Mouse (Mus musculus) midbrain, embryonic 13.5 days (tissue): ENCODE data around the gene Wipi1. TPM values are rescaled to one million over a fixed set of nuclear protein-coding genes. Genes with fewer than 3 reads are reported as not detected.

Experiments
- ATAC-seq: fragments of 200-750 bp; cut with Nextera tagmentation; 2 replicates; pipeline ENCODE4 v1.8.0; 2017; ENCODE audit warnings: mild to moderate bottlenecking, moderate TSS enrichment, moderate library complexity
- H3K27ac ChIP-seq: fragments of 300-500 bp; sonication (generic); 2 replicates; pipeline ENCODE4 v1.5.1; 2015; ENCODE audit warnings: inconsistent platforms, mild to moderate bottlenecking, moderate library complexity
- H3K27me3 ChIP-seq: fragments of 300-500 bp; sonication (generic); 2 replicates; pipeline ENCODE4 v1.6.1; 2015; ENCODE audit warnings: mild to moderate bottlenecking, inconsistent platforms
- H3K36me3 ChIP-seq: fragments of 300-500 bp; sonication (generic); 2 replicates; pipeline ENCODE4 v1.6.1; 2015; ENCODE audit warnings: mild to moderate bottlenecking, inconsistent platforms
- H3K4me1 ChIP-seq: fragments of 300-500 bp; sonication (generic); replicated peaks from 2 replicates; pipeline ENCODE4 v1.6.1; 2015; ENCODE audit warnings: inconsistent platforms
- H3K4me2 ChIP-seq: fragments of 300-500 bp; sonication (generic); replicated peaks from 2 replicates; pipeline ENCODE4 v1.6.1; 2015; ENCODE audit warnings: moderate library complexity, mild to moderate bottlenecking, inconsistent platforms
- H3K4me3 ChIP-seq: fragments of 300-500 bp; sonication (generic); replicated peaks from 2 replicates; pipeline ENCODE4 v1.5.1; 2015; ENCODE audit warnings: mild to moderate bottlenecking, inconsistent platforms
- H3K9ac ChIP-seq: fragments of 300-500 bp; sonication (generic); replicated peaks from 2 replicates; pipeline ENCODE4 v1.6.1; 2015; ENCODE audit warnings: mild to moderate bottlenecking, inconsistent platforms
- H3K9me3 ChIP-seq: fragments of 300-500 bp; sonication (generic); 2 replicates; pipeline ENCODE4 v1.6.1; 2016; ENCODE audit warnings: mild to moderate bottlenecking, inconsistent platforms
- WGBS: fragments of 180-500 bp; shearing (Covaris S2); methylation state at CpG from one replicate; pipeline ENCODE4 v1.1.7; 2015; 5-methylcytosine and 5-hydroxymethylcytosine counted together
- polyA plus RNA-seq: library from polyadenylated mRNA; unstranded; fragments of >200 nt; fragmentation: Nextera tagmentation; extraction: Ambion mirVana; gene quantifications from 2 replicates; pipeline ENCODE4 v1.2.1, GENCODE M21; 2015

Gene Wipi1
- polyA plus RNA-seq, 1 experiment from 2014 or later, result 12.8 TPM

DNA sequence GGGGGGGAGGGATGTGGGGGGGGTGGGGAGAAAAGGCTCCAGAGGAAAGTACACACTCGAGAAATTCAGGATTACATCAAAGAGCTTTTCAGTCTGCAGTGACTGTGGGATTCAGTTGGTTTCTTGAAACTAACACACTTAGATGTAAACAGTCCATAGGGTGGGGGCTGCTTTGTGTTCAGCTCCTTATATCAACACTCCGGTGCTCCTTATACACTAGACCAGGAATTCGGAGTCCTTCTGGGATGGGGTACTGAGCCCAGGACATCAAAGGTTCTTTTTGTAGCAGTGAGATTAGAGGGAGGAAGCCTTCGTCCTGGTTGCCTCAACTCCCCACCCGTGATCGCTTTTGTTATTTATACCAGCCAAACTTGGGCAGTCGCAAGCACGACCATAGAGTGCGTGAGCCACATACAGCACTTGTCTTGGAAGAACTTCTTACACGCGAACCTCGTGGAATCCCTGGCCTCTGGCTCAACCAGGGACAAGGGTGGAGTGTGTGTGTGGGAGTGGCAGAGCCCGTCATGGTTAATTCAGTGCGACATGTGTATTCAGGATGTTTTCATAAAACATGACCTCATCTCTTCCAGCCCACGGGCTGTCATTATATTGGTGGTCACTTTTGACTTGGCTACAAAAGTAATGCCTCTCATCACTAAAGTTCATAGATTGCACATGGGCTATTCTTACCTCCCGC lies 65.3 kb downstream of the Wipi1 start:
- 46% methylated on average over 16 of the region's 16 CpGs for WGBS
- Histone ChIP-seq H3K4me2 (no peak overlapping the region), H3K9me3 (no peaks in the 10 kb centered on the region), H3K4me1 (peaks cover 6% of the 10 kb centered on the region; the same call in 1 of the 2 replicates), H3K4me3 (no peak overlapping the region), H3K27me3 (no peaks in the 10 kb centered on the region), H3K36me3 (no peaks in the 10 kb centered on the region), H3K27ac (no peak overlapping the region), H3K9ac (no peak overlapping the region)
- ATAC-seq, result 0 out of 2 replicates have a peak, but pooled peaks have one; percentile 40

DNA sequence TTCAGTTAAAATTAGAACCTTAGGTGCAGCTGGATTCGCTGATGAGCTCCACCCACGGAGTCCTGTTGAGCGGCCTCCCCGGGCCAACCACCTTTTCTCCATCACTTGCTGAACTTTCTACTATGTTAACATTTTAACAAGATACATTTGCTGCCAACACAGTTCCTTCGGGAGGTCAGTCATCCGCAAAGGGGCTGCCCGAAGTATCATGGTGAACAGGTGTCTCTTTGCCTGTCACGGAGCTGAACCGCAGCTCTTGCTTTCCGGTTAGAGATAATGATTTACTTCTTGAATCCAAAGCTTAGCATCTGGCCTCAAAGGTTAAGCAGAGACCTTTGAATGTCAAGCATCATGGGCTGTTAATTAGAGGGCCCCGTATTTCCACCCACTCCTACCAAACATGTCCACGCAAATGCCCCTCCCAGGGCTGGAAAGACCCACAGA lies 66.0 kb downstream of the Wipi1 start:
- H3K9me3 ChIP-seq, result no peaks in the 10 kb centered on the region
- 79% methylated on average over 12 of the region's 12 CpGs for WGBS
- no peak for ATAC-seq
- no peak overlapping the region for H3K9ac ChIP-seq
- H3K27me3 ChIP-seq, result no peaks in the 10 kb centered on the region
- peaks cover 6% of the 10 kb centered on the region; the same call in 1 of the 2 replicates for H3K4me1 ChIP-seq
- H3K36me3 ChIP-seq, result no peaks in the 10 kb centered on the region
- H3K4me2 ChIP-seq, result no peak overlapping the region
- H3K4me3 ChIP-seq, result no peak overlapping the region
- no peak overlapping the region for H3K27ac ChIP-seq

DNA sequence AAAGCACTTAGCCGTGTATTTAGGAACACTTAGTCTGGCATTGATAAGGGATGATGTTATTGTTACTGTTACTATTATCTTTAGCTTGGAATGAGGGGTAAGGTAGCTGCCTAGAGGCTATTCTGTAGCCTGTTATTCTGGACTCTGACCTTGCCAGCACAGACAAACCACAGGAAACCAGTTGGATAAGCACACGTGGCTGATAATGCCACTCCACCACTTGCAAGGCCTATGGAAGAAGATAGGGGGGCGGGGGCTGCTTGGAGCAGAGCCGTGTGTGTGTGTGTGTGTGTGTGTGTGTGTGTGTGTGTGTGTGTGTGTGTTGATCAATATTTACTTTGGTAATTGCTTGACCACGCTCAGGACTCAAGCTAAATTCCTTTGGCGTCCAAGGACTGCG lies 66.5 kb downstream of the Wipi1 start:
- Histone ChIP-seq H3K4me3 (no peak overlapping the region), H3K36me3 (no peaks in the 10 kb centered on the region), H3K27ac (no peak overlapping the region), H3K9me3 (no peaks in the 10 kb centered on the region), H3K27me3 (no peaks in the 10 kb centered on the region), H3K4me2 (no peak overlapping the region), H3K4me1 (peaks cover 6% of the 10 kb centered on the region; the same call in 1 of the 2 replicates), H3K9ac (no peak overlapping the region)
- ATAC-seq, result no peak
- 75% methylated on average over 7 of the region's 7 CpGs for WGBS

DNA sequence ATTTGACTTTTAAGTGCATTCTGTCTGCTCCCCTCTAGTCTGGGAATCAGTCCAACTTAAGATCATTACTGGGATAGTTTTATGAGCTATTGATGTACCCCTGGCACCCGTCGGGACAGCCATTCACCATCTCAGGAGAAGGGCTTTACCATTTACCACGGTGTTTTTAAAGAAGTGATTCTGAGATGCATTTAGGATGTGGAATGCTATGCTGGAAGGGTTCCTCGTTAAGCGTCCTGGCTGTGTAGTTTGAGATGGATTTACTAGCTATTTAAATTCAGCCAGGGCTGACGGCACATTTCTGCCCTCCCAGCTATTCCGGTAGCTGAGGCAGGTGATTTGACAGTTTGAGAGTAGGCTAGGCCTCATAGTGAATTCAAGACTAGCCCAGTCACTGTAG lies 67.3 kb downstream of the Wipi1 start:
- Histone ChIP-seq H3K4me1 (peaks cover 7% of the 10 kb centered on the region; the same call in 1 of the 2 replicates), H3K4me2 (no peak overlapping the region), H3K36me3 (no peaks in the 10 kb centered on the region), H3K9me3 (no peaks in the 10 kb centered on the region), H3K27me3 (no peaks in the 10 kb centered on the region), H3K9ac (no peak overlapping the region), H3K4me3 (no peak overlapping the region), H3K27ac (no peak overlapping the region)
- 78% methylated on average over 7 of the region's 7 CpGs for WGBS
- ATAC-seq, result no peak

DNA sequence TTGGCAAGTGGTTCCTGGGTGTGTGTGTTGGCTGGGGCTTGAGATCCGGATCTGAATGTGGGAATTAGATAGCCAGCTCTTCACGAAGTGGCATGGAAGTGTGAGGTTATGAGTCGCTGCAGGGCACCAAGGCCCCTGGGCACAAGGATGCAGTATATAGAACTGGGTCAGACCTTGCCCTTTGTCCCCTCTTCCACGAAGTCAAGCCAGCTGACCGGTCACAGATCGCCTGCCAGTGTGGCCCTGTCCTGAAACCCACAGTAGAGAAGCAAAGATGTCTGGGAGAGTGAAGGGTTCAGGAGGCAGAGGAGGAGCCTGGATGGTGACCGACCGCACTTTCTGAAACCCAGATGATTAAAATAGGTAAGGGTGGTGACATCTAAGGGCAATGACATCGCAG lies 68.3 kb downstream of the Wipi1 start:
- H3K27me3 ChIP-seq, result no peaks in the 10 kb centered on the region
- no peaks in the 10 kb centered on the region for H3K9me3 ChIP-seq
- WGBS, result 88% methylated on average over 9 of the region's 9 CpGs
- peaks cover 12% of the 10 kb centered on the region for H3K4me1 ChIP-seq
- H3K4me2 ChIP-seq, result no peak overlapping the region
- H3K9ac ChIP-seq, result no peak overlapping the region
- no peak for ATAC-seq
- H3K36me3 ChIP-seq, result no peaks in the 10 kb centered on the region
- H3K4me3 ChIP-seq, result no peak overlapping the region
- H3K27ac ChIP-seq, result no peak overlapping the region

DNA sequence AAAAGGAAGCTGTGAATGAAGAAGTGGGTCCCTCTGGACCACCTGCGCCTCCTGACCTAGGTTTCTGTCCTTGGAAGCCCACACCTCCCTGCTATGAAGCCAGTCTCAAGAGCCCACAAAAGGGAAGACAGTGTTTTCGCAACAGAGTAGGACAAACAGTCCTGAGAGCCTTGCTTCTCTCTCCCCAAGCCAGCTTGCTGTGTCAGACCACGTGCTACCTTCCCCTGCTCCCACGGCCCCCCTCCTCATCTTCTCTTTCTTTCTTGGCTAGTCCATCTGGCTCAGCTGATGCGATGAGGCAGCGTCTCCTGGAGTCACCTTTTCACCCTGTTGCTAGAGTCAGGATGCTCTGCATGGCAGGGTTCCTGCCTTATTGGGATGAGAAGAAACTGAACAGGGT lies 72.5 kb downstream of the Wipi1 start:
- Histone ChIP-seq H3K36me3 (no peaks in the 10 kb centered on the region), H3K4me3 (no peak overlapping the region), H3K27ac (no peak overlapping the region), H3K9me3 (no peaks in the 10 kb centered on the region), H3K4me1 (peaks cover 6% of the 10 kb centered on the region), H3K9ac (no peak overlapping the region), H3K4me2 (no peak overlapping the region), H3K27me3 (no peaks in the 10 kb centered on the region; the same call in 1 of the 2 replicates)
- WGBS, result 51% methylated on average over 6 of the region's 6 CpGs
- ATAC-seq, result 0 out of 2 replicates have a peak, but pooled peaks have one; percentile 14

DNA sequence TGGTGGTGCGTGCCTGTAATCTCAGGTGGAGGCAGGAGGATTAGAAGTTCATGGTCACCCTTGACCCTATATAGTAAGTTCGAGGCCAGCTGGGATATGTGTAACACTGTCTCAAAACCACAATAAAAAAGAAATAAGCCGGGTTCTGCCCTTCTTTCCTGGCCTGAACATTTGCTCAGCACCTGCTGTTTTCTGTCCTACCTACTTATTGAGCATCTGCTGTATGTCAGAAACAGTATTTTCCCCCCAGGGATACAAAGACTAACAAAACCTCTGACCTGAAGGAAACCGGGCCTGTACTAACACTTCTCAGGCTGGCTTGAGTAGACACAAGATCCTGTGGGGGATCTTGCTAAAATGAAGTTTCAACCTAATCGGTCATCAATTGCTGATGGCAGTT lies 74.8 kb downstream of the Wipi1 start:
- no peaks in the 10 kb centered on the region; the same call in 1 of the 2 replicates for H3K27me3 ChIP-seq
- peaks cover 6% of the 10 kb centered on the region for H3K4me1 ChIP-seq
- H3K4me2 ChIP-seq, result no peak overlapping the region
- ATAC-seq, result no peak
- no peak overlapping the region for H3K9ac ChIP-seq
- H3K36me3 ChIP-seq, result no peaks in the 10 kb centered on the region
- no peak overlapping the region for H3K4me3 ChIP-seq
- 85% methylated on average over 5 of the region's 5 CpGs for WGBS
- no peaks in the 10 kb centered on the region for H3K9me3 ChIP-seq
- H3K27ac ChIP-seq, result no peak overlapping the region

DNA sequence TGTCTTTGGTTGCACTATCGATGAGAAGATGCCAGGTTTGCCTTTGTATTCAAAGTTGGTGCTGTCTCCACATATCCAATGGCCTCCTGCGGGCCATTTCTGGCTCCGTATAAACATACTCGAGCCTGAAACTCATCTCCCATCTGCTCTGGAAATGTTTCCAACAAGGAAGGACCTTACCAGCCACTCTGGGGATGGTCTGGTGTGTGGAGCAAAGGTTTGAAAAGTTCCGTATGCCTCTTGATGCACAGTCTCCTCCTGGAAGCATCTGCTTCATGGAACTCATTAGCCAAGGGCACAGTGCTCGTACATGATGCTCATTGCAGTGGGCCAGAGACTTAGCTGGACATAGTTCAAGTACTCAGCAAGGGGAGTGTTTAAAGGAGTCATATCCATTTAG lies 75.8 kb downstream of the Wipi1 start:
- no peak for ATAC-seq
- H3K4me1 ChIP-seq, result peaks cover 6% of the 10 kb centered on the region
- H3K9ac ChIP-seq, result no peak overlapping the region
- H3K9me3 ChIP-seq, result no peaks in the 10 kb centered on the region
- no peak overlapping the region for H3K4me3 ChIP-seq
- H3K4me2 ChIP-seq, result no peak overlapping the region
- H3K36me3 ChIP-seq, result no peaks in the 10 kb centered on the region
- no peaks in the 10 kb centered on the region; the same call in 1 of the 2 replicates for H3K27me3 ChIP-seq
- 86% methylated on average over 6 of the region's 6 CpGs for WGBS
- no peak overlapping the region for H3K27ac ChIP-seq

DNA sequence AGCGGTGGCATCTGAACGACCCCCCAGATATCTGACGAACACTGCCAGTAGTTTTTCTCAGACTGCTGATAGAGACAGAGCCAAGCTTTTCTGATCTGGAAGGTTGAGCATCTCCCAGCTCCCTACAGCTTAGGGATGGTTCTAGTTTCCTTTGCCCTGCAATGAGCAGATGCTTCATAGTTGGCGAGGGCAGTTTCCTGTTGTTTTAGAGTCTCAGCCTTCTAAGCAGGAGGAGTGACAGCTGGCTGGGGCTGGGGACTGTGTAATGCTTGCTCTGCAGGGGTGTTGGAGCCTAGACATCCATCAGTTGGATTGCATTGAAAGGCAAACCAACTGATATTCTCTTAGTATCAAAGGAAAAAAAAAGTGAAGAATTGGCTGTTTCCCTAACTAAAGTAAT lies 81.7 kb downstream of the Wipi1 start:
- no peak overlapping the region for H3K4me2 ChIP-seq
- no peaks in the 10 kb centered on the region for H3K4me1 ChIP-seq
- ATAC-seq, result no peak
- 88% methylated on average over 4 of the region's 4 CpGs for WGBS
- H3K27me3 ChIP-seq, result no peaks in the 10 kb centered on the region
- H3K9me3 ChIP-seq, result no peaks in the 10 kb centered on the region
- H3K9ac ChIP-seq, result no peak overlapping the region
- no peak overlapping the region for H3K4me3 ChIP-seq
- H3K27ac ChIP-seq, result no peak overlapping the region
- no peaks in the 10 kb centered on the region for H3K36me3 ChIP-seq

DNA sequence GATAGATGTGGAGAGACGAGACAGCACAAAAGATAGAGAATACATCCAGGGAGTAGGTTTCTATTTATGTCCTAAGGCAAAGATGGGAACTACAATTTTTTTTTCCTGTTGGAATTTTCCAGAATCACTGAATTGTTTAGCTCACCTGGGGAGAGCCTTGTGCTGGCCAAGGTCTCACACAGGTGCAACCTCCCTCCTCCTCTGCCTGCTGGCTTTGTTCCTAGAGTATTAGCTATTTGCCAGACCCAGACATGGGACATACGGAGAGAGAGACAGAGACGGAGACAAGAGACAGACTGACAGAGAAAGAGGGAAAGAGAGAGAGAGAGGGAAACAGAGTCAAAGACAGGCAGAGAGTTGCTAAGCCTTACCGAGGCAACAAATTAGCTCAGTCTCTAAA lies 86.2 kb downstream of the Wipi1 start:
- no peaks in the 10 kb centered on the region for H3K9me3 ChIP-seq
- WGBS, result 83% methylated on average over 4 of the region's 4 CpGs

DNA sequence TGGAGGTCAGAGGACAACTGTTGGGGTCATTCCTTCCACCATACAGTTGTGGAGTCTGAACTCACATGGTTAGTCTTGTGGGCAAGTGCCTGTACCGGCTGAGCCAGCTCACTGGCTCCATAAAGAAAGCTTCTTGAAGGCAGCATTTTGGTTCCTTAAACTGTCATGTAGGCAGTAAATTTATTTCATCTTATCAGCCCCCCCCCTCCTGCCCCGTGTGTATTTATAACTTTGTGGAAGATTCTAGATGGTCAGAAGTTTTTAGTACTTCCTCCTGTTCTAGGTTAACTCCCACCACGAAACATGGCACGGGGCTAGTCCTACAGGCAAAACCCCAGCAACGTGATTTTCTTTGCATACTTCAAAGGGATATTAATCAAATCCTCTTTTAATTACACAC lies 86.9 kb downstream of the Wipi1 start:
- ATAC-seq, result no peak
- Histone ChIP-seq H3K4me3 (no peak overlapping the region), H3K36me3 (no peaks in the 10 kb centered on the region), H3K27me3 (no peaks in the 10 kb centered on the region), H3K9ac (no peak overlapping the region), H3K4me2 (no peak overlapping the region), H3K9me3 (no peaks in the 10 kb centered on the region), H3K27ac (no peak overlapping the region), H3K4me1 (no peaks in the 10 kb centered on the region)
- 84% methylated on average over 5 of the region's 5 CpGs for WGBS

More for the DNA sequence above, 86.2 kb downstream of the Wipi1 start:
- no peak for ATAC-seq
- H3K4me1 ChIP-seq, result no peaks in the 10 kb centered on the region
- H3K36me3 ChIP-seq, result no peaks in the 10 kb centered on the region
- no peak overlapping the region for H3K9ac ChIP-seq
- no peak overlapping the region for H3K27ac ChIP-seq
- no peak overlapping the region for H3K4me2 ChIP-seq
- no peak overlapping the region for H3K4me3 ChIP-seq
- H3K27me3 ChIP-seq, result no peaks in the 10 kb centered on the region
